Mouse (Mus musculus) liver, embryonic 14.5 days (tissue): ENCODE data around the gene Plcb4.

ENCODE experiments used
- CTCF ChIP-seq: IDR thresholded peaks from 2 replicates; pipeline ENCODE4 v1.5.1; 2016; ENCODE audit warnings: antibody characterized with exemption, low read depth, control low read depth
- EP300 ChIP-seq: IDR thresholded peaks from 2 replicates; pipeline ENCODE4 v1.6.1; 2016; ENCODE audit warnings: antibody characterized with exemption, low read depth

- TF ChIP-seq CTCF (no peak), EP300 (no peak)
These were observed 297.0 kb downstream of the Plcb4 start for GRCm38 (mm10) chr2:135955796-135956195.
